Mouse (Mus musculus) urinary bladder, adult 2 months (tissue): ENCODE data around the gene Ubald2. TPM values are rescaled to one million over a fixed set of nuclear protein-coding genes. Genes with fewer than 3 reads are reported as not detected.

Experiments
- DNase-seq: peaks from one replicate; pipeline ENCODE4 v3.0.0; 2022; ENCODE audit warnings: low spot score
- polyA plus RNA-seq: library from polyadenylated mRNA; depleted of rRNA; stranded (reverse); fragments of >200 nt; gene quantifications from 2 replicates; pipeline ENCODE4 v1.2.3, GENCODE M21; 2012

Ubald2 gene
- polyA plus RNA-seq, 1 experiment, result 89.8 TPM

- no peak for DNase-seq
Measured at GRCm38 (mm10) chr11:116432593-116433355, 1.1 kb upstream of the Ubald2 start.

GRCm38 (mm10) chr11:116434287-116434966, 533 bp downstream of the Ubald2 start:
- peak; percentile 69 for DNase-seq

DNA sequence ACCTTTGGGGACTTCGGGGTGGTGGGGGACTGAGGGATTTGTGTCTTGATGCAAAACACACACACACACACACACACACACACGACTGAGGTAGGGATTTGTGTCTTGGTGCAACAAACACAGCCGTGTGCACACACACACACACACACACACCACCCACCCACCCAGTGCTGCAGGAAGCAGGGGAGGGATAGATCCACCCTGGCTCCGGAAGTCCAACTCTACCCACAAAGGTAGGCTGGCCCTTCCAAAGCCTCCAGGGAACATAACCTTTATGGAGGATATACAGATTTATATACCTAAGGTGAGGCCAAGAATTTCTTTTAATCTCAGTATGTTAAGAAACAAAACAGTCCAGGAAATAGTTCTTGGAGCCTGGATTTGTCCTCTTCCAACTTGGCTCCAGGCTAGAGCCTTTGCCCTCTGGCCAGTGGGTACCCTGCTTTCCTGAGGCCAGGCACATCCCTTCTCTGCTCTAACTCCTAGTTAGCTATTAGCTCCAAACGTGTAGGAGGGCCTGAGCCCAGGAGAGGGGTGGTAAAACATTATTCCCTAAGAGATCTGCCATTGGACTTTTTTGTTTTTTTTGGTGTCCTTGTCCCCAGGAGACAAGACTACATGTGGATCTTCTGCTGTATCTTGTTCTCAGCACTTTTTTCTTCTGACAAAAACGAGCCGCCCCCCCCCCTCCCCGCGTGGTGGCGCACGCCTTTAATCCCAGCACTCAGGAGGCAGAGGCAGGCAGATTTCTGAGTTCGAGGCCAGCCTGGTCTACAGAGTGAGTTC, 1.3 kb downstream of the Ubald2 start:
- no peak for DNase-seq

GRCm38 (mm10) chr11:116435992-116436724, 2.3 kb downstream of the Ubald2 start:
- no peak for DNase-seq

DNA sequence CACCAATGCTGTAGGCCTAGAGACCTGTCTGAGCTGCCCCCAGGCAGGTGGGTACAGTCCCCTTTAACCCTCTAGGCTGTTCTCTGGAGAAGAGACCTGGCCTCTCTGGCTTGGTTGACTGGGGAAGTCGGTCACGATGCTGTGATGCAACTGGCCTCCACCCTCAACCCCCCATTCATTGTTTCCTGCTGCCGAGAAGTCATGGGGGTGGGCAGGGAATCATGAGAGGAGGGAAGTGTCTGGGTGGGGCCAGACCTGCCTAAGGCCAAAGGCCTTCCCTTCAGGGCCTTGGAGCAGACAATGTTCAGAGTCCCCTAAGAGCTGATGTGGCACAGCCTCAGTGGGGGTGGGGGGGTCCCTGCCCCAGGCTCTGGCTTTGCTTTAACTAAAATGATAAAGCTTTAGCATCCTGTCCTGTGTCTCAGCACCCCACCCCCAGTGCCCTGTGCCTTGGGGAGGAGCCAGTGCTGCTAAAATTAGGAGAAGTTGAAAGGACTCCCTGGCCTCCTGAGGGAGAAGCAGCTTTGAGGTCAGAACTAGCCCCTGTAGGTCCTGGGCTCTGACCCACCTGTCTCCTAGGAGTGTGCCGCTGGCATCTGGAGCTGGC, 2.9 kb downstream of the Ubald2 start:
- no peak for DNase-seq

DNA sequence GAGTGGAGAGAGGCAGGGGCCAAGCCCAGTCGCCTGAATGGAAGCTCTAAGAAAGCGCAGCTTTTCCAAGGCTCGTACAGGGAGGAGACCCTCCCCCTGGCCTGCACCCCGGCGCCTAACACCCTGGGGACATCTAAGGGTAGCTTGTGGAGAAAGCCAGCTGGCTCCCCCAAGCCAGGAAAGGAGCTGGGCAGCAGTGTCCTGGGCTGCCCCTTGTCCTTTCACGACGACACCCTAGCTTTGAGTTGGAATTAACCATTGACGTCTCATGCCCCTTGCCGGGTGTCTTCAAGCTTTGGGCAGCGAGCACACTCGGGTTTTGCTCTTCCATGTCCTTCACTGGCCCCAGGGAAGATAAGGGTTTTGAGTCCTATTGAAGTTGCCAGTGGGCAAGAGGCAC, 3.6 kb downstream of the Ubald2 start:
- DNase-seq, result no peak

- DNase-seq, result no peak
Measured at GRCm38 (mm10) chr11:116439269-116440240, 5.7 kb downstream of the Ubald2 start.

- no peak for DNase-seq
Measured at GRCm38 (mm10) chr11:116440408-116441068, 6.6 kb downstream of the Ubald2 start.

- DNase-seq, result no peak
Measured at GRCm38 (mm10) chr11:116442129-116442866, 8.4 kb downstream of the Ubald2 start.

- no peak for DNase-seq
Measured at GRCm38 (mm10) chr11:116442867-116443177, 8.9 kb downstream of the Ubald2 start.

DNA sequence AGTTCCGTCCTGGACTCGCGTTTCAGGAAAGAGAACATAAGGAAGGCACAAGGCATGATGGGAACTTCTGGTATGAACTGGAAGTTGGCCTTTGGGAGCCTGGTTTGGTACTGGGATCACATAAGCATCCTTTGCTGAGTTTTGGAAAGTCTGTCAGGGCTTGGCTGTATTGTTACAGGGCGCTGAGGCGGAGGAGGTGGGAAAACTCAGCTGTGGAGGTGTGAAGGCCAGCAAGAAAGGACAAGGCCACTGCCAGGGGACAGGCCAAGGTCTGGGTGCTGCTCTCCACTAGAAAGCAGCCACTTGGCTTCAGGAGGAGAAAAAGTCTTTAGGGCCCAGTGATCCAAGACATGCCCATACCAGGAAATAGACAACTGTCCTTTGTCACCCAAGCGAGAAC, 9.4 kb downstream of the Ubald2 start:
- DNase-seq, result no peak

- no peak for DNase-seq
Measured at GRCm38 (mm10) chr11:116443935-116444334, 10.0 kb downstream of the Ubald2 start.

- peak; percentile 92 for DNase-seq
Measured at GRCm38 (mm10) chr11:116445596-116446307, 11.9 kb downstream of the Ubald2 start.

DNA sequence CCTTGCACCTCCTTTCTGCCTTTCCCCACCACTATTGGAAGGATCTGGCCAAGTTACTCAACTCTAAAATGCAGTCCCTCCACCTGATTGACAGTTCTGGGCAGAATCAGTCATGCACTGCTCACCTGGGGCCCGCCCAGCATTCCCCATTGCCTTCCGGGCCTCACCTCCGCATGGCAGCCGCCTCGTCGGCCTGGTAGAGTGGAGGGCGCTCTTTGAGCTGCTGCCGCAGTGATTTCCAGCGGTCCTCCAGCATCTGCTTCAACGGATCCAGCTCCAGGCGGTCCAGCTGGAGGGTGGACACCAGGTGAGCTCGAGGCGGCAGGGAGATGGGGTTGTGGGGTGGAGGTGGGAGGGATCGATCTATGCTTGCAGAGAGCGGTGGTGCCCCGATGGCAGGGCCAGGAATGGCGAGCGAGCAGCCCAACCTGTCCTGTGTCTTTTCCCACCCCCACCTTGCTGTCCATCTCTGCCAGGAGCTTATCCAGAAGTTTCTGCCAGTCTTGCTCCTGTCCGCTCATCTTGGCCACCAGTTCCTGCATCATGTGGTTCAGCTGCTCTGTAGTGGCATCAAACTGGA, 12.5 kb downstream of the Ubald2 start:
- no peak for DNase-seq

GRCm38 (mm10) chr11:116447822-116448221, 13.9 kb downstream of the Ubald2 start:
- DNase-seq, result no peak

DNA sequence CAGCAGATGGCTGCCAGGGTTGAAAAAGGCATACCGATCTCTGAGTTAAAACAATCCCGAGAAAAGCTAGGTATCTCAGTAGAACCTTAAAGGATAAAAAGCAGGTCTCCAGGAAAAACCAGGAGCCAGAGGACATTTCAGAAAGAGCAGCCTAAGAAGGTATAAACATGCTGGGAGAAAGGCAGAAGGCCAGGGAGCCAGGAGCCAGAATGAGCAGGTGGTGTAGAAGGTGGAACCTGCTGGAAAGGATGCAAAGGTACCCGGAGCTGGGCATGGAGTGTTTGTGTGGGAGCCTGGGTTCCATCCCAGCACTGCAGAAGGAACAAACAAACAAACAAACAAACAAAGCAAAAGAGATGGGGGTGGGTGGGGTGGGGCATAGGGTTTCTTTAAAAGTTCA, 15.4 kb downstream of the Ubald2 start:
- no peak for DNase-seq

GRCm38 (mm10) chr11:116453889-116454288, 20.0 kb downstream of the Ubald2 start:
- no peak for DNase-seq

DNA sequence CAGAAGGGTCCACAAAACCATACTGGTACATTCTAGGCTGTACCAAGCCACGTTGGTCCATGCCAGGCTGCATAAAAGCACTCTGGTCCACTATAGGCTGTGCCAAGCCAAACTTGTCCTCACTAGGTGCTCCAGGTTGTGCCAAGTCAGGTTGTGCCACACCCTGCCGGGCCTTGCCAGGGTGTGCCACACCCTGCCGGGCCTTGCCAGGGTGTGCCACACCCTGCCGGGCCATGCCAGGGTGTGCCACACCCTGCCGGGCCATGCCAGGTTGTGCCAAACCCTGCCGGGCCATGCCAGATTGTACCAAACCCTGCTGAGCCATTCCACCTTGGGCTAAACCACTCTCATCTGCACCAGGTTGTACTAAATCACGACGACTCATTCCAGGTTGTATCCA, 22.3 kb downstream of the Ubald2 start:
- no peak for DNase-seq
